In the genomic region with DNA sequence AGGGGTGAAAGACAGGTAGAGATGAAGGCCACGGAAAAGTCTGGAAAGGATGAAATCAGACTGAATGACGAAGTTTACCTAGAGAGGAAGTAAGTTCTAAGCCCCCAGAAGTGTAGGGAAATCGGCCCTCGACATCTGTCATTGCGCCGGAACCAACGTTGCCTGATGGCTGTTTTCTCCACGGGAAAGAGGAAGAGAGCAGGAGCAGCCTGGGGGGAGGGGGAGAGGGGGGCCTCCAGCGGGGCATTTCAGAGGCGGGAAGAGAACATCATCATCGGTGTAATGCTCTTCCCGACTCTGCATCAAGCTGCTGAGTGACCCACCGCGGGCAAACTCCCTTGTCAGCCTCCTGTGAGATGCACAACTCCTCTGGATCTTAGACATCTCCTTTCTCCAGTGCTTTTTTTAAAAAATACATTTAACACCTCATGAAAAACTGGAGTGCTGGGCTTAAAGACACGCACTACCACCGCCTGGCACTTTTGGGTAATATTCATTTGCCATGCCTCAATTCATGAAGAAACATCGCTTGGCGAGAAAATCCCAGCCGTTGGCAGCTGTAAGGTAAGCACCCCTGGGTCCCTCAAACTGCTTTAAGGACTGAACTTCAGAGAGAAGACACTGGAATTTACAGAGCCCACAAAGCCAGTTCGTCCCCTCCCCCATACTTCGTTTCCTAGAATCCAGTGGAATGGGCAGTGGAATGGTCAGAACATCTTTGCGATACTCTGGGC, we compare ENCODE assay signal across 7 mouse cellular contexts. TPM values are rescaled to one million over a fixed set of nuclear protein-coding genes. Genes with fewer than 3 reads are reported as not detected.
DNase-seq lines count a peak whose midpoint lies in the region; ATAC-seq lines count a peak whose summit lies in the region.

No protein-coding gene starts in this region.

- no peaks in the 10 kb centered on the region for H3K36me3 ChIP-seq in heart, embryonic 14.5 days (ENCODE audit: control insufficient read depth, insufficient read depth, low read length)
- peaks cover 2% of the 10 kb centered on the region; the same call in 1 of the 2 replicates for H3K36me3 ChIP-seq in liver, embryonic 12.5 days
- no peaks in the 10 kb centered on the region for H3K36me3 ChIP-seq in stomach, embryonic 15.5 days

- peak overlapping the region; percentile 14; the same call in 1 of the 2 replicates for H3K9ac ChIP-seq in heart, embryonic 14.5 days (ENCODE audit: low read length)
- H3K9ac ChIP-seq in liver, embryonic 12.5 days, result peak overlapping the region; percentile 58
- no peak overlapping the region for H3K9ac ChIP-seq in stomach, embryonic 15.5 days

- peak overlapping the region; percentile 22 to 24 for H3K4me3 ChIP-seq in heart, embryonic 14.5 days (ENCODE audit: control insufficient read depth in 1 of 2, insufficient read depth in 1 of 2, low read depth in 1 of 2, low read length in 2 of 2)
- H3K4me3 ChIP-seq in liver, embryonic 12.5 days, result peak overlapping the region; percentile 43
- H3K4me3 ChIP-seq in stomach, embryonic 15.5 days (replicated peaks), result peak overlapping the region; percentile 10

- peak overlapping the region; percentile 18 to 25; a peak in 2 of 4 replicates for H3K27ac ChIP-seq in heart, embryonic 14.5 days (replicated peaks in 1 of 2; ENCODE audit: control insufficient read depth in 1 of 2, insufficient read depth in 1 of 2, low read depth in 2 of 2, low read length in 2 of 2)
- peak overlapping the region; percentile 78 for H3K27ac ChIP-seq in liver, embryonic 12.5 days
- H3K27ac ChIP-seq in stomach, embryonic 15.5 days, result 0 out of 2 replicates have a peak overlapping the region, but pooled peaks have one; percentile 37

- H3K4me1 ChIP-seq in heart, embryonic 14.5 days (ENCODE audit: control insufficient read depth in 2 of 2, insufficient read depth in 2 of 2, low read length in 2 of 2), result peaks cover 11 to 16% of the 10 kb centered on the region in 2 experiments
- H3K4me1 ChIP-seq in liver, embryonic 12.5 days, result peaks cover 49% of the 10 kb centered on the region
- peaks cover 12% of the 10 kb centered on the region for H3K4me1 ChIP-seq in stomach, embryonic 15.5 days

- peak overlapping the region; percentile 56 for H3K4me2 ChIP-seq in heart, embryonic 14.5 days (ENCODE audit: low read length)
- H3K4me2 ChIP-seq in liver, embryonic 12.5 days, result peak overlapping the region; percentile 71
- H3K4me2 ChIP-seq in stomach, embryonic 15.5 days, result peak overlapping the region; percentile 44

- ATAC-seq in heart, embryonic 14.5 days (ENCODE audit: insufficient number of reproducible peaks, insufficient read depth, low FRiP score, low read depth), result no peak
- peak; percentile 3; the same call in 1 of the 2 replicates for ATAC-seq in liver, embryonic 12.5 days
- ATAC-seq in stomach, embryonic 15.5 days (ENCODE audit: insufficient read depth, low FRiP score, low read depth), result no peak

- DNase-seq in 416B (ENCODE audit: low read depth) (peak; percentile 31), adipocyte (ENCODE audit: low spot score) (no peak)
- DNase-seq in CD4-positive, CD25-positive, alpha-beta regulatory T cell, adult 2 months (ENCODE audit: low read depth, low spot score), result peak; percentile 20
- no peak for DNase-seq in cerebellum, adult 8-10 months

- H3K27me3 ChIP-seq in heart, embryonic 14.5 days (ENCODE audit: control insufficient read depth, insufficient read depth, low read length), result peaks cover 57% of the 10 kb centered on the region
- H3K27me3 ChIP-seq in liver, embryonic 12.5 days (replicated peaks), result no peaks in the 10 kb centered on the region
- no peaks in the 10 kb centered on the region for H3K27me3 ChIP-seq in stomach, embryonic 15.5 days (replicated peaks)

- H3K9me3 ChIP-seq in heart, embryonic 14.5 days (ENCODE audit: control insufficient read depth, low read length), result peaks cover 3% of the 10 kb centered on the region; the same call in 1 of the 2 replicates
- no peaks in the 10 kb centered on the region for H3K9me3 ChIP-seq in liver, embryonic 12.5 days (replicated peaks)
- H3K9me3 ChIP-seq in stomach, embryonic 15.5 days, result no peaks in the 10 kb centered on the region

- WGBS in heart, embryonic 14.5 days, result 35% methylated on average over 22 of the region's 22 CpGs
- WGBS in liver, embryonic 12.5 days (ENCODE audit: insufficient replicate concordance), result 17% methylated on average over 22 of the region's 22 CpGs
- 48% methylated on average over 22 of the region's 22 CpGs for WGBS in stomach, embryonic 15.5 days

RNA-seq across cellular contexts. Expression of a gene that starts 53.0 kb away (rescaled TPM):
- polyA plus RNA-seq in heart, embryonic 14.5 days (2014; fragmentation: Nextera tagmentation; extraction: Ambion mirVana), result 42.8 and 46.3 TPM in 2 replicates
- polyA plus RNA-seq in liver, embryonic 12.5 days (2016; fragmentation: Nextera tagmentation; extraction: Ambion mirVana), result 74.5 and 75.9 TPM in 2 replicates
- 65.8 and 66.8 TPM in 2 replicates for polyA plus RNA-seq in stomach, embryonic 15.5 days (2015; fragmentation: Nextera tagmentation; extraction: Ambion mirVana)

Comparison
In these comparisons a context has a peak if more than half of its experiments do, and no peak if none do; other contexts are left out.
1. DNase-seq: peak in 416B (single experiment) and CD4-positive, CD25-positive, alpha-beta regulatory T cell, adult 2 months (single experiment); none in cerebellum, adult 8-10 months (single experiment) and adipocyte (single experiment).
2. H3K27ac ChIP-seq: peak in every context shown above with its lines; median percentile 78 in liver, embryonic 12.5 days; 37 in stomach, embryonic 15.5 days; 22 in heart, embryonic 14.5 days.
3. Peak in every context shown above with its lines, with median percentiles within 50 percentile points of each other: H3K4me2 ChIP-seq and H3K4me3 ChIP-seq.